Mouse (Mus musculus): ENCODE measurements around the gene Slc12a7. TPM values are rescaled to one million over a fixed set of nuclear protein-coding genes. Genes with fewer than 3 reads are reported as not detected.
A peak's percentile ranks its signal among the peaks of the same experiment; 100 is the strongest.

Gene Slc12a7
- polyA plus RNA-seq, 1 experiment, result 94.5 TPM

DNA sequence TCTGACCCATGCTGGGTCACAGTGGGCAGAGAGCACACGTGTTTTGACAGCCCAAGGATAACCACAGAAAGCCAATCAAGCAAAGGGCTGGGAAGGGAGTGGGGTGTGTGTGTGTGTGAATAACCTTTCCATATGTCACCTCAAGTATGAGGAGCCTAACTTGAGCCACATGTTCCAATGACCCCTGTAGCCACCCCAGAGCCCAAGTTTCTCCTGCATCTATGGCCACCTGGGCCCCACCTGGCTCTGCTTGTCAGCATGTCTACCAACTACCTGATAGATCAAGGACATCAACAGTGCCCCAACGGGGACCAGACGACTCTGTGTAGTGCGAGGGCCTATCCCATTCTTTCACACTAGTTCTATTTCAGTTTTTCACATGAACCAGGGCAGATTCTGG lies 106.8 kb downstream of the Slc12a7 start:
- no peak for TF ChIP-seq CTCF (IDR thresholded peaks at IDR 0.05; ENCODE audit: low read depth, low read length)
- TF ChIP-seq EP300 (IDR thresholded peaks at IDR 0.05; ENCODE audit: insufficient read depth, low read depth, low read length), result no peak
- TF ChIP-seq POLR2A (IDR thresholded peaks at IDR 0.05; ENCODE audit: insufficient read depth, low read length), result no peak
- Histone ChIP-seq H3K9me3 (replicated peaks; ENCODE audit: control insufficient read depth, insufficient read depth, low read length, poor library complexity, severe bottlenecking) (no peaks in the 10 kb centered on the region), H3K36me3 (ENCODE audit: control insufficient read depth, insufficient read depth, low read length, poor library complexity, severe bottlenecking) (no peaks in the 10 kb centered on the region), H3K9ac (ENCODE audit: low read depth, poor library complexity, severe bottlenecking) (no peak overlapping the region), H3K4me3 (ENCODE audit: low read depth, low read length) (no peak overlapping the region), H3K4me1 (ENCODE audit: control insufficient read depth, insufficient read depth, low read length) (no peaks in the 10 kb centered on the region), H3K27me3 (ENCODE audit: control insufficient read depth, insufficient read depth, low read length, poor library complexity, severe bottlenecking) (no peaks in the 10 kb centered on the region), H3K27ac (ENCODE audit: insufficient read depth, low read length) (no peak overlapping the region)

DNA sequence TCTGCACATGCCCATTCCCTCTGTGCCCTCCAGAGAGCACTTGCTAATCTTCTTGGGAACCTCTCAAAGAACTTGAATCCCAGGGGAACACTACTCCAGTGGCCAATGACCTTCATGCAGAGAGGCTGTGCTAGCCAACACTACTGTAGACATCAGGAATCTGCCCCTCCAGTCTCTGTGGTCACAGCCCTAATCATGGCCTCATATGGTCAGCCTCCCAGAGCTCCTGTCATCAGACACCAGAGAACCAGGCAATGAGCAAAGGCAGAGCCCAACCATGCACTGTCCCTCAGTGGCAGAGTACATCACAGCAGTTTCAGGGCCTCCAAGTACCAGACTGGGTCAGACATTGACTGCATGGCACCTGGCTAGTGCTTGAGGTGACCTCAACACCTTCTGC lies 109.8 kb downstream of the Slc12a7 start:
- TF ChIP-seq EP300 (IDR thresholded peaks at IDR 0.05; ENCODE audit: insufficient read depth, low read depth, low read length), result no peak
- no peak for TF ChIP-seq POLR2A (IDR thresholded peaks at IDR 0.05; ENCODE audit: insufficient read depth, low read length)
- no peak for TF ChIP-seq CTCF (IDR thresholded peaks at IDR 0.05; ENCODE audit: low read depth, low read length)
- Histone ChIP-seq H3K9me3 (replicated peaks; ENCODE audit: control insufficient read depth, insufficient read depth, low read length, poor library complexity, severe bottlenecking) (no peaks in the 10 kb centered on the region), H3K4me1 (ENCODE audit: control insufficient read depth, insufficient read depth, low read length) (no peaks in the 10 kb centered on the region), H3K27ac (ENCODE audit: insufficient read depth, low read length) (no peak overlapping the region), H3K4me3 (ENCODE audit: low read depth, low read length) (no peak overlapping the region), H3K27me3 (ENCODE audit: control insufficient read depth, insufficient read depth, low read length, poor library complexity, severe bottlenecking) (peaks cover 3% of the 10 kb centered on the region), H3K9ac (ENCODE audit: low read depth, poor library complexity, severe bottlenecking) (no peak overlapping the region), H3K36me3 (ENCODE audit: control insufficient read depth, insufficient read depth, low read length, poor library complexity, severe bottlenecking) (no peaks in the 10 kb centered on the region)

DNA sequence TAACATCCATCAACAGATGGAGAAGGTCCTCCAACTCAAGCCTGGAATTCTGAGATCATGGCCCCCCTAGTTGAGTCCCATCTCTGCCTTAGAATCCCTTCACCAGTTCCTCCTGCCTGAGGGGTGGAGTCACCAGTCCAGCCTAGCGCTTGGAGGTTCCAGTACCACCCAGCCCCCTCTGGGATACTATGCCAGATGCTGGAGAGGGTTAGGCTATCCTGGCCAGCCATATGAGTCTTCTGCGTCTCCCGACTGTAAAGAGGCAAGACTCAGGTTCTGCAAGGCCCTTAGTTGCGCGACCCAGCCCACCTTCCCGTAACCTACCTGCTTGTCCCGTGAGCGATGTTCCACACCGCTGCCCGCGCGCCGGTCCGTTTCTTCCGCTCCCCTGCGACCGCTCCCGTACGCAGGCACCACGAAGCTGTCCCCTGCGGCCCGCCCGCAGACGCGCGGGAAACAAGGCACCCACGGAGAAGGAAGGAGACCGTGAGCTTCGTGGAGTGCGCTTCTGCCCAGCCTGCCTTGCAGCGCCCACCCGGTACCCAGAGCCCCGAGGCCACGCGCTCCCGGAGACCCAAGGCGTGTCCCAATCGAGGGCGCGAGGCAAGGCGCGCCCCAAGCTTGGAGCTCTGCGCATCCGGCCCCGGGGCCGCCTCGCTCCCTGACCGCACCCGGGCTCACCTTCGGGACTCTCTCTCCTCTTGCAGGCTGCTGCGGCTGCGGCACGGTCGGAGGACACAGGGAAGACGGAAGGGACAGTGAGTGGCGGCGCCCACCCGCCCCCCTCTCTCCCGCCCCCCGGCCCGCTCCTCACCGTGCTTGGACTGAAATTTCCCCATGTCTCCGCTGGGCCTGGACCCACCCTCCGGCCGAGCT lies 113.9 kb downstream of the Slc12a7 start:
- Histone ChIP-seq H3K4me3 (ENCODE audit: low read depth, low read length) (peak overlapping the region; percentile 92), H3K36me3 (ENCODE audit: control insufficient read depth, insufficient read depth, low read length, poor library complexity, severe bottlenecking) (no peaks in the 10 kb centered on the region), H3K9ac (ENCODE audit: low read depth, poor library complexity, severe bottlenecking) (peak overlapping the region; percentile 85), H3K27me3 (ENCODE audit: control insufficient read depth, insufficient read depth, low read length, poor library complexity, severe bottlenecking) (peaks cover 3% of the 10 kb centered on the region), H3K27ac (ENCODE audit: insufficient read depth, low read length) (no peak overlapping the region), H3K4me1 (ENCODE audit: control insufficient read depth, insufficient read depth, low read length) (no peaks in the 10 kb centered on the region), H3K9me3 (replicated peaks; ENCODE audit: control insufficient read depth, insufficient read depth, low read length, poor library complexity, severe bottlenecking) (no peaks in the 10 kb centered on the region)
- TF ChIP-seq EP300 (IDR thresholded peaks at IDR 0.05; ENCODE audit: insufficient read depth, low read depth, low read length) (no peak), POLR2A (IDR thresholded peaks at IDR 0.05; ENCODE audit: insufficient read depth, low read length) (no peak), CTCF (IDR thresholded peaks at IDR 0.05; ENCODE audit: low read depth, low read length) (no peak)

DNA sequence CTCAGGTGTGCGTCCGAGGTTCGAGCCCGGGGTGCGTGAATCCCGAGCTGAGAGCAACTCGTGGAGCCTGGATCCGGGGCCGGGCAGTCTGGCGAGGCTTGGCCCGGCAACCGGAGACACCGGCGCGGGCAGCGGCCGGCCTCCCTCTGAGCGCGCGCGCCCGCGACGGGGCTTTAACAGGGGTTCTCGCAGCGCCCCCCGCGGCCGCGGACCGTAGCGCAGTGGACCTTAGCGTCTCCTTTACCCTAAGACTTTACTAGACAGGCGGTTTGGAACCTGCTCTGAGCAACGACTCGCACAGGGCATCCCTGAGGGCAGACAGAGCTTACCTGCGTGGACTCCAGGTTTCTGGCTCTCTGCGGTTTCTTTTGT lies 114.6 kb downstream of the Slc12a7 start, which contains the start of gene Nkd2:
TSS of gene Nkd2 (minus strand) at position 167 of the 372 bp plus-strand sequence.
- Histone ChIP-seq H3K9me3 (replicated peaks; ENCODE audit: control insufficient read depth, insufficient read depth, low read length, poor library complexity, severe bottlenecking) (no peaks in the 10 kb centered on the region), H3K9ac (ENCODE audit: low read depth, poor library complexity, severe bottlenecking) (peak within 1 kb of the TSS; percentile 85), H3K27ac (ENCODE audit: insufficient read depth, low read length) (no peak within 1 kb of the TSS), H3K4me1 (ENCODE audit: control insufficient read depth, insufficient read depth, low read length) (no peaks in the 10 kb centered on the region), H3K36me3 (ENCODE audit: control insufficient read depth, insufficient read depth, low read length, poor library complexity, severe bottlenecking) (no peaks in the 10 kb centered on the region), H3K4me3 (ENCODE audit: low read depth, low read length) (peak within 1 kb of the TSS; percentile 92), H3K27me3 (ENCODE audit: control insufficient read depth, insufficient read depth, low read length, poor library complexity, severe bottlenecking) (peaks cover 3% of the 10 kb centered on the region)
- TF ChIP-seq CTCF (IDR thresholded peaks at IDR 0.05; ENCODE audit: low read depth, low read length), result peak; percentile 58
- TF ChIP-seq EP300 (IDR thresholded peaks at IDR 0.05; ENCODE audit: insufficient read depth, low read depth, low read length), result no peak
- TF ChIP-seq POLR2A (IDR thresholded peaks at IDR 0.05; ENCODE audit: insufficient read depth, low read length), result no peak

Other genes with a start within 250 kb of the Slc12a7 start
- 0.26 TPM in 1 of 2 replicates, not detected in the other for gene Slc6a3, start 196.3 kb upstream of the Slc12a7 start, polyA plus RNA-seq (2011; ENCODE audit: insufficient read depth, insufficient read length, low read depth, missing spikeins)
- 39.6 and 40.8 TPM in 2 replicates for gene Clptm1l, start 129.1 kb upstream of the Slc12a7 start, polyA plus RNA-seq (2011; ENCODE audit: insufficient read depth, insufficient read length, low read depth, missing spikeins)
- 27.7 and 32.0 TPM in 2 replicates for gene Tert, start 106.2 kb upstream of the Slc12a7 start, polyA plus RNA-seq (2011; ENCODE audit: insufficient read depth, insufficient read length, low read depth, missing spikeins)
- not detected in 2 replicates for gene Slc6a18, start 55.1 kb upstream of the Slc12a7 start, polyA plus RNA-seq (2011; ENCODE audit: insufficient read depth, insufficient read length, low read depth, missing spikeins)
- 0.16 and 1.3 TPM in 2 replicates for gene Slc6a19, start 28.2 kb upstream of the Slc12a7 start, polyA plus RNA-seq (2011; ENCODE audit: insufficient read depth, insufficient read length, low read depth, missing spikeins)
- 2.9 and 3.2 TPM in 2 replicates for gene Nkd2, start 114.5 kb downstream of the Slc12a7 start, polyA plus RNA-seq (2011; ENCODE audit: insufficient read depth, insufficient read length, low read depth, missing spikeins)
- 72.9 and 80.6 TPM in 2 replicates for gene Trip13, start 204.7 kb downstream of the Slc12a7 start, polyA plus RNA-seq (2011; ENCODE audit: insufficient read depth, insufficient read length, low read depth, missing spikeins)
- 26.3 and 30.7 TPM in 2 replicates for gene Brd9, start 204.7 kb downstream of the Slc12a7 start, polyA plus RNA-seq (2011; ENCODE audit: insufficient read depth, insufficient read length, low read depth, missing spikeins)
- not detected in 2 replicates for gene Zdhhc11, start 230.8 kb downstream of the Slc12a7 start, polyA plus RNA-seq (2011; ENCODE audit: insufficient read depth, insufficient read length, low read depth, missing spikeins)

All from ES-Bruce4 (cell line).